Mouse (Mus musculus) forelimb bud, embryonic 11.5 days (tissue): ENCODE data around the gene Olfr93.
"Not testable (repeated sequence)": the region's sequence is repeated elsewhere in the genome, so short reads cannot be mapped to it uniquely, and the experiment has no call there.

Experiments used
- DNase-seq: peaks from one replicate; pipeline ENCODE4 v3.0.0-alpha.2; 2012; ENCODE audit warnings: low read depth, low spot score

Olfr93 gene

DNA sequence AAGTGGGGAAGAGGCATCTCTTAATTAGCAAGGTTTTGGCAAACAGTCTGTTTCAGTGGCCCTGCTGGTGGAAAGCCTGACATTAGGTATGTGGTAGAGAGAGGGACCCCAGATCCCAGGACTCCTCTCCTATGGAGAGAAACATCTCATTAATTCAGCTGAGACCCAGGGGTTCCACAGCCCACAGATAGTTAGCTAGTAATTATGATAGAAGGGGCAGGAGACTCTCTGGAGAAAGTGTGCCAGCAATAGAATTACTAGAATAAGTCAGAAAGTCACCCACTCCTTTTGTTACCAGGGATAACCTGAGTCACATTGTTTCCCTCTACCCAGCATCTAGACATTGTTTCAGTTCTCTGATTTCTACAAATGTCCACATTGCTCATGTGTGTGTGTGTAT, at the start of gene Olfr93:
TSS of gene Olfr93 (minus strand) at position 101 of the 400 bp plus-strand sequence.
- no peak for DNase-seq

DNA sequence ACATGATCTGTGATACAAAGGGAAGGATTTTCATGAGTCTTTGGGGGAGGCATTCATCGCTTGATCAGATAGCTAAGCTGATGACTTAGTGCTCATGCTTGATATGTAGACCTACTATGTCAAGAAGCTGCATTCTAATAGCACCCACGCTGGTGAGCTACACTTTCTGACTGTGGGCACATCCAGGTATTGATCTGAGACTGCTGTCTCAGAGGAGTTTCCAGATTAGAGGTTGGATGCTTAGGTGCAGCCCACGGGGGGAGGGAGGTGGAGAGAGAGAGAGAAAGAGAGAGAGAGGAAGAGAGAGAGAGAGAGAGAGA, 42.6 kb upstream of the Olfr93 start:
- DNase-seq = no peak

DNA sequence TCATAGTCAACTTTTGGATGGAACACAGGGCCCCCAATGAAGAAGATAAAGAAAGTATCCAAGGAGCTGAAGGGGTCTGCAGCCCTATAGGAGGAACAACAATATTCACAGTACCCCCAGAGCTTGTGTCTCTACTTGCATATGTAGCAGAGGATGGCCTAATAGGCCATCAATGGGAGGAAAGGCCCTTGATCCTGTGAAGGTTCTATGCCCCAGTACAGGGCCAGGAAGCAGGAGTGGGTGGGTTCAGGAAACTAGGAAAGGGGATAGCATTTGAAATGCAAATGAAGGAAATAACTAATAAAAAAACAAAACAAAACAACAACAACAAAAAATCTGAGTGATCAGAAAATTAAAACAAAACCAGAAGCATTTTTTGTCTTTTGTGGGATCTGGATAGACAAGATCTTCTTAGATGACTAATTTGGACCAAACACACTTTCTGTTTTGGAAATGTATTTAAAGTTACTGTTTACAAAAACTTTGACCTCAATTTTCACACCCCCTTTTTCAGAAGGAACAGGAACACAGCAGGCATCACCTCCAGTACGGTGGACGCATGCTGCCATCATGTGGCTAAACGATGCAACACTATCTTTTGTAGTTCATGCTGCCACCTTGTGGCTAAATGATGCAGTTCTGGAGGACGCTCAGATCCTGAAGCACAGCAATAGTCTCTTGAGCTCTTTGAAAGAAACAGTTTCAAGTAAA, 42.1 kb upstream of the Olfr93 start:
- DNase-seq = peak; percentile 85

DNA sequence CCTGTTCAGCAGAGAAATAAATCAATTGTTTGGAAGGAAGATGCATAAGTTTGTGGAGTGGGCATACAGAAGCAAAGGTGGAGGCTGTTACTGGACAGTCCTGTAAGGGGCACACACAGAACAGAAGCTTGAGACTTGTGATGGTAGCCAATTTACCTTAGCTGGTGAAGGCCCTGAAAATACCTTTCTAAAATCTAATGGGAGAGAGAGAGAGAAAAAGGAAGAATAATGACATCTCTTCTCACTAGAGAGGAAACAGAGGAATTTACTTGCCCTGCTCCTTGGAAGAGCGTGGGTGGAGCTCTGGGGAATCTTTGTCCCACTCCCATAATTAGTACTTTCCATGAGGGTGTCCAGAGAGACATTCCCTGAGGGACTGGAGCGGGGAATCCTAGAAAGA, 39.6 kb upstream of the Olfr93 start, which contains the start of gene Olfr94:
TSS of gene Olfr94 (minus strand) at position 101 of the 400 bp plus-strand sequence.
- DNase-seq = no peak

DNA sequence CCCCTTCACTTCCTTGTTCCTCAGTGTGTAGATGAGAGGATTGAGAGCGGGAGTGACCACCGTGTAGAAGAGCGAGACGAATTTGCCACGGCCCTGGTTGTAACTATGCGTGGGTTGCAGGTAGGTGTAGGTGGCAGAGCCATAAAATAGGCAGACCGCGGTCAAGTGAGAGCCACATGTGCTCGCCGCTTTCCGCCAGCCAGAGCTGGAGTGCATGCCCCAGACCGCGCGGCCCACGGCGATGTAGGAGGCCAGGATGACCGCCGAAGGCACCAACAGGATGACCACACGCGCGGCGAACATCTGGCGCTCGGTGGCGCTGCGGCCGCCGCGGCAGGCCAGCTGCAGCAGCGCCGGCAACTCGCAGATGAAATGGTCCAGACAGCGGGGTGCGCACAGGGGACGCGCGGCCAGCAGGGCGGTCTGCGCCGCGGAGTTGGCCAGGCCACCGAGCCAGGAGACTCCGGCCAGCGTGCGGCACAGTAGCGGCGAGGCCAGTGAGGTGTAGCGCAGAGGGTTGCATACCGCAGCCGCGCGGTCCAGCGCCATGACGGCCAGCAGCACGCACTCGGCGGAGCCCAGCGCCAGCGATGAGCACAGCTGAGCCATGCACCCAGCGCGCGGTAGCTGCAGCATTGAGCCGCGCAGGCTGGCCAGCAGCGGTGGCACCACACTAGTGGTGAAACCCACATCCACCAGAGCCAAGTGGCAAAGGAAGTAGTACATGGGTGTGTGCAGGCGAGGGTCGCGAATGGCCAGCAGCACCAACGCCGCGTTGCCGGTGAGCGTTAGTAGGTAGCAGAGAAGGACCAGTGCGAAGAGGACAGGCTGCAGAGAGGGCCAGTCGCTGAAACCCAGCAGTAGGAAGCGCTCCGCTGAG, 35.8 kb upstream of the Olfr93 start:
- DNase-seq = peak; percentile 52

DNA sequence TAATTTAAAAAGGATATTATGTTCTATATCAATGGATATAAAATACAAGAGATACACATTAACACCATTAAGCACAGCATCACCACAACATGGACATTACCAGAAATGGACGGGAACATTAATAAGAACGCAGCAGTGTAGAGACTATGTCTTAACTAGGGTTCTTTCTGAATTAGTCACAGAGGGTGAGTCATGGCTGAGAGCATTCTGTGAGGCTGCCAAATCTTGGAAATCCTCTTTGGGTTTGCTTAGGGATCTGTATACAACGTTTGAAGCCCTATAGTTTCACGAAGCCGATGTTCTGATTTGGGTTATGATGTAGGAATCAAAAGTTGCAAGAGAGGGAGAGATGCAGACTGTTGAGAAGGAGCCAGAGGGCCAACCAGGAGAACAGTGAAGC, 33.5 kb upstream of the Olfr93 start:
- DNase-seq = no peak

DNA sequence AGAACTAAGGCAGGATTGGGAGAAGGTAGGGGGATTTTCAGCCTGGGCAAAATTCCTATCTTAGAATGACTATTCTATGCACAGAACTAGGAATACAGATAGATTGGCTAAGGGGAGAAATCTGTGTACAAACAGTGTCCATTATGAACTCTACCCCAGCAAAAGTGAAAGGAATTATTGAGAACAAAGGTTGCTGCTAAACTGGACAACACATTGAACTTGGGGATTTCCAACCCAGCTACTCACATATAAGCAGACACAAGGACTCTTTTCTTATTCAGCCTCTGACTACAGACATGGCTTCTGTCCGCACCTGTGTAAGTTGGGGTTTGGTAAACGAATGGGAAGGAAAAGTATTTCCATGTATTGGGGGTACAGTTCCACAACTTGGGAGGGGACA, 32.4 kb upstream of the Olfr93 start, which contains the start of gene Ubd:
TSS of gene Ubd (plus strand) at position 237 of the 400 bp plus-strand sequence.
- no peak for DNase-seq

DNA sequence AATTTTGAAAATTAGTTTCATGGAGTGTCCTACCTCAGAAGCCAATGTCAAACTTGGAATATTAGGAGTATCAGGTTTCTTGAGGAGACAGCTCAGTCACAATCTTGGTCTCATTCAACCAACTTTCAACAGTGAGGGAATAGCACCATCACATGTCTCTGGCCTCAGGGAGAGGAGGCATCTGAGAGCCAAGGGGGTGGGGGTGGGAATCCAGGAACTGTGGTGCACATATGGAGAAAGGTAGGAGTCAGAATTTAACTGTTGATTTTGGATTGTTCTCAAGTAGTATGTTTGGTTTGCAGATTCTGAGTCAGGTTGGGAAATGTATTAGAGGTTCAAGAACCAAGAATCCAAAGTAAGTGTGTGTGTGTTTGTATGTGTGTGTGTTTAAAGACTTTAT, 31.7 kb upstream of the Olfr93 start:
- DNase-seq = no peak

DNA sequence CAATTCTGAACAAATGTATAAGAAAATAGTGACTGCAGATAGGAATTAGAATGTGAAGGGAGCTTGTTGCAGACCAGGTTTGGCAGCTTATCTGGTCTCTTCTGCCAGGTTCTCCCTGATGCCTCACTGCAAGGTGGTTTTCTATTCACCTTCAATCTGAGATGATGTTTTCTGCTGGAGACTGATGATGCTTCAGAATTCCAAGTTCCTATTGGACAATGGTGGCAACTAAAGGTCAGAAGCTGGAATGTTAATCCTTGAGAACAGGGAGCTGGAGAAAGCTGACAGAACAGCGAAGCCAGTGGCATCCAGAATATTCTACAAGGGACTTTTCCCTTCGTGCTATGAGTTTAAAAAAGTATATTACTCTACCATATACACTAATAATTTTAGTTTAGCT, 29.4 kb upstream of the Olfr93 start:
- peak; percentile 54 for DNase-seq

DNA sequence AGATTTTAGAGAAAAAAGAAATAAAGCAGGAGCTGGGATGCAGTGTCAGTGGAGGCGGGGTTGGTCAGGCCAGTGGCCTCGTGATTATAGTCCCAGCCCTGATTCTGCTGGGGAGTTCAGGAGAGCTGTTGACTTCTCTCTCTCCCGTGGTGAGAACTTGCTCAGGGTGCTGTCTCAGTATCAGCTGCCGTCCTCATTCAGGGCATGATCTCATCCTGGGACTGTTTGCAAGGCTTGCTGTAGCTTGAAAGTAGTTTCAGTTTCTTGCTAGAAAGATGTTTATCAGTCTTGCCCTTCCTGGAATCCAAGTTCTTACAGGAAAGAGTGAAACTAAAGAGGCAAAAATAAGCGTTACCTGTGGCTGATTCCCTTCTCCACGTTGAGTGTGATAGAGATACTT, 24.2 kb upstream of the Olfr93 start:
- no peak for DNase-seq

DNA sequence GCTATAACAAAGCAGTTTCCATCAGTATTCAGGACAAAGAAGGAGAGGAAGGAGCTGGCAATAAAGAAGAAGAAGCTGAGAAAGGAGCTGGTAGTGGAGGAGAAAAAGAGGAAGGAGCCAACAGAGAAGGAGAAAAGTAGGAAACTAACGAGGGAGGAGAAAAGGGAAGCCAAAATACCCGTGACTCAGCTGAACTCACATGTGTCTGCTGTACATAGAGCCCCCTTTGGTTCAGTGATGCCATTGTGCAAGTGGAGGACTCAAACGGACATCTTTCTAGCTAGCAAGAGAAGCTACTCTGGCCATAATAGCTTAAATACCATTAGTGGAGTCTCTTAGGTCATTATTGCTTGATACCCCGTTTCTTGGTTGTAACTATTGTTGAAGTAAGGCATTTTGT, 29.9 kb downstream of the Olfr93 start:
- DNase-seq = not testable (repeated sequence)

DNA sequence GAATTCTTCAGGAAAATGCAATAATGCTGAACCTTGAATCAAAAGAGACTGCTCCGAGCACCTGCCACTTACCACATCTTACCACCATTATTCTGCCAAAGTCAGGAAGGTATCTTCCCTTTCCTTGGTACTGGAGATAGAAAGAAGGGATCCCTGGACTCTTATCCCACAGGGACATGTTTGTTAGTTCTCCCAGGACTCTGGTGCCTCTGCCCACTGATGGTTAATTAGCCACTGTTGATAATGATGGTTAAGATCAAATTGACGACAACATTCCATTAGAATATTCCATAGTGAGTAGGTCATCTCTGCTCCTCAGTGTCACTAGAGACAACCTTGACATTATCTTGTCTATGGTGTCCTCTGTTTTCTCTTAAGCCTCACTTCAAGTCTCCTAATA, 41.3 kb downstream of the Olfr93 start, which contains the start of gene Olfr92:
TSS of gene Olfr92 (minus strand) at position 101 of the 400 bp plus-strand sequence.
- DNase-seq = no peak

DNA sequence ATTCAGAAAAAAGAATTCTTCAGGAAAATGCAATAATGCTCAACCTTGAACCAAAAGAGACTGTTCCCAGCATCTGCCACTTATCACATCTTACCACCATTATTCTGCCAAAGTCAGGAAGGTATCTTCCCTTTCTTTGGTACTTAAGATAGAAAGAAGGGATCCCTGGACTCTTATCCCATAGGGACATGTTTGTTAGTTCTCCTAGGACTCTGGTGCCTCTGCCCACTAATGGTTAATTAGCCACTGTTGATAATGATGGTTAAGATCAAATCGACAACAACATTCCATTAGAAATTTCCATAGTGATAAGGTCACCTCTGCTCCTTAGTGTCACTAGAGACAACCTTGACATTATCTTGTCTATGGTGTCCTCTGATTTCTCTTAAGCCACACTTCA, 63.1 kb downstream of the Olfr93 start, which contains the start of gene Olfr91:
TSS of gene Olfr91 (minus strand) at position 101 of the 400 bp plus-strand sequence.
- no peak for DNase-seq

DNA sequence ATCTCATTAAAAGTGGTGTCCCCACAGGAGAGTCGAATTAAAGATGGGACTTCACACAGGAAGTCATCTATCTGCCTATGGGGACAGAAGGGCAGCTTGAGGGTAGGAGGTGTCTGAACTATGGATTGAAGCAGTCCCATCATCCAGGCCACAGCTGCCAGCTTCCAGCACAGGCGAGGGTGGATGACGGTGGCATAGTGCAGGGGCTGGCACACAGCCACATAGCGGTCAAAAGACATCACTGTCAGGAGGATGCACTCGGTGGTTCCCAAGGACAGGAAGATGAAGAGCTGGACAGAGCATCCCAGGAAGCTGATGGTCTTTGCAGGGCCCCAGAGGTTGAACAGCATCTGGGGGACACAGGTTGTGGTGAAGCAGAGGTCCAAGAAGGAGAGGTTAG, 68.0 kb downstream of the Olfr93 start:
- no peak for DNase-seq

DNA sequence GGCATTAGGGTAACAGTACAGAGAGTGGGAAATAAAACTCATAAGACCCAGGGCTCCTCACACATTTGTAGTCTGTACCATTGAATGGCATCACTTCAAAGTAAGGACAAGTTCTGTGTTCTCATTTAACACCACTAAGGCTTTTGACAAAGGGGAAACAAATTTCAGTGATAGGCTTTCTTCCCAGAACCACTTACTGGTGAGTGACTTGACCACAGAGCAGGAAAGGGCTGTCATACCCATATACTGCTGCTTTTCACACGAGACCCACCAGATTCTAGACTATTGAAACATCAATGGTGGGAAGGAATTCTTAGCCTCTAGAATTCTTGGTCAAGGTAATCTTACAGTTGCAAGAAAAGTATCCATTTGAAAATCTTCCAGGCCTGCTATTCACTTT, 69.1 kb downstream of the Olfr93 start:
- no peak for DNase-seq
